ENCODE assay signal across 20 mouse cellular contexts in genomic region chr7:110797722-110798409, GRCm38 (mm10). TPM values are rescaled to one million over a fixed set of nuclear protein-coding genes. Genes with fewer than 3 reads are reported as not detected.
DNase-seq lines count a peak whose midpoint lies in the region; ATAC-seq and TF ChIP-seq lines count a peak whose summit lies in the region.
"Had no signal": no experiment of that assay in that cellular context is flagged by ENCODE, and none has a peak within 500 bp of the region (broad histone marks: within the 10 kb centered on the region; RNA-seq: fewer than 3 reads in every experiment).

No protein-coding gene starts in this region.

- ATAC-seq in frontal cortex, adult (ENCODE audit: low TSS enrichment), result peak; percentile 58; the same call in 1 of the 2 replicates
- ATAC-seq in kidney, embryonic 15.5 days (replicated peaks; ENCODE audit: low FRiP score), result peak; percentile 74
- ATAC-seq: forebrain, embryonic 13.5 days; liver, postnatal 0 days had no signal

- no peak for TF ChIP-seq CTCF in embryonic fibroblast, embryonic 13.5 days (IDR thresholded peaks at IDR 0.05; ENCODE audit: borderline replicate concordance, insufficient read depth, low read length)

- no peaks in the 10 kb centered on the region for H3K36me3 ChIP-seq in kidney, embryonic 15.5 days
- H3K36me3 ChIP-seq: midbrain, embryonic 12.5 days; stomach, embryonic 15.5 days had no signal

- no peak overlapping the region for H3K4me2 ChIP-seq in kidney, embryonic 15.5 days
- H3K4me2 ChIP-seq: forebrain, embryonic 13.5 days; heart, embryonic 13.5 days; midbrain, embryonic 12.5 days; stomach, embryonic 15.5 days had no signal

- no peaks in the 10 kb centered on the region for H3K9me3 ChIP-seq in kidney, embryonic 15.5 days (replicated peaks)
- H3K9me3 ChIP-seq: forebrain, embryonic 13.5 days; heart, embryonic 13.5 days; midbrain, embryonic 12.5 days; stomach, embryonic 15.5 days had no signal

- whole genome bisulfite sequencing in kidney, embryonic 15.5 days, result 52% methylated on average over 11 of the region's 11 CpGs

- TF ChIP-seq POLR2A in embryonic fibroblast, embryonic 13.5 days (IDR thresholded peaks at IDR 0.05; ENCODE audit: low read depth, low read length), result no peak

- H3K9ac ChIP-seq in kidney, embryonic 15.5 days, result no peak overlapping the region
- H3K9ac ChIP-seq: forebrain, embryonic 13.5 days; heart, embryonic 13.5 days; liver, postnatal 0 days; midbrain, embryonic 12.5 days; stomach, embryonic 15.5 days had no signal

- peaks cover 20% of the 10 kb centered on the region for H3K4me1 ChIP-seq in kidney, embryonic 15.5 days
- peaks cover 19% of the 10 kb centered on the region for H3K4me1 ChIP-seq in embryonic fibroblast, embryonic 13.5 days (ENCODE audit: control insufficient read depth, insufficient read depth, low read length)
- H3K4me1 ChIP-seq: forebrain, embryonic 13.5 days; midbrain, embryonic 12.5 days had no signal

- peak overlapping the region; percentile 43 for H3K27ac ChIP-seq in kidney, embryonic 15.5 days
- peak overlapping the region; percentile 57 for H3K27ac ChIP-seq in embryonic fibroblast, embryonic 13.5 days (ENCODE audit: insufficient read depth, low read length)
- H3K27ac ChIP-seq: forebrain, embryonic 13.5 days; heart, embryonic 13.5 days; macrophage; midbrain, embryonic 12.5 days; stomach, embryonic 15.5 days had no signal

- no peaks in the 10 kb centered on the region for H3K27me3 ChIP-seq in kidney, embryonic 15.5 days
- H3K27me3 ChIP-seq: forebrain, embryonic 13.5 days; heart, embryonic 13.5 days; midbrain, embryonic 12.5 days; stomach, embryonic 15.5 days had no signal

- H3K4me3 ChIP-seq in kidney, embryonic 15.5 days (replicated peaks), result no peak overlapping the region
- H3K4me3 ChIP-seq in embryonic fibroblast, embryonic 13.5 days (ENCODE audit: insufficient read depth, low read length), result no peak overlapping the region
- H3K4me3 ChIP-seq: forebrain, embryonic 13.5 days; heart, embryonic 13.5 days; midbrain, embryonic 12.5 days; stomach, embryonic 15.5 days had no signal

- no peak for DNase-seq in frontal cortex, postnatal 25 days (ENCODE audit: low spot score in 2 of 2)
- DNase-seq in kidney, postnatal 14 days, result no peak
- peak; percentile 17 for DNase-seq in 416B (ENCODE audit: low read depth)
- DNase-seq in right cerebral cortex, postnatal 25 days, result no peak
- DNase-seq in layer of hippocampus, adult 8-10 months (ENCODE audit: low spot score in 2 of 2), result no peak
- DNase-seq: cerebellum, adult 9-10 months; gastrocnemius, postnatal 36 days; heart, postnatal 36 days; kidney, adult 9 months; liver; liver, postnatal 0 days; right cerebral cortex, adult 18-20 months had no signal

RNA-seq across cellular contexts. Expression of gene Ampd3, which starts 29.9 kb away (rescaled TPM):
- 7.1 and 9.8 TPM in 2 replicates for polyA plus RNA-seq in kidney, embryonic 15.5 days (2015; fragmentation: Nextera tagmentation; extraction: Ambion mirVana)
- 4.6 and 8.8 TPM in 2 replicates for polyA plus RNA-seq in embryonic fibroblast, embryonic 13.5 days (2011; ENCODE audit: insufficient read length, low read depth, missing spikeins)
- 10 to 100 TPM; 25.4 to 37.7 (median 30.3) TPM for total RNA-seq in layer of hippocampus, adult 8-10 months (2022)

RNA-seq across cellular contexts. Expression of gene Rnf141, which starts 46.4 kb away (rescaled TPM):
- 30.2 and 30.8 TPM in 2 replicates for polyA plus RNA-seq in kidney, embryonic 15.5 days (2015; fragmentation: Nextera tagmentation; extraction: Ambion mirVana)
- polyA plus RNA-seq in embryonic fibroblast, embryonic 13.5 days (2011; ENCODE audit: insufficient read length, low read depth, missing spikeins), result 36.1 and 41.2 TPM in 2 replicates
- total RNA-seq in layer of hippocampus, adult 8-10 months (2022), result 10 to 100 TPM; 72.8 to 92.5 (median 82.8) TPM
